Mouse (Mus musculus) stomach, embryonic 16.5 days (tissue): ENCODE measurements around the gene Gm9376. TPM values are rescaled to one million over a fixed set of nuclear protein-coding genes. Genes with fewer than 3 reads are reported as not detected.

Experiments
- ATAC-seq: fragments of 200-750 bp; cut with Nextera tagmentation; 2 replicates; pipeline ENCODE4 v1.8.0; 2017; ENCODE audit warnings: moderate number of reproducible peaks, moderate TSS enrichment; ENCODE audit not compliant: insufficient read depth, low FRiP score
- H3K27ac ChIP-seq: fragments of 300-500 bp; sonication (generic); 2 replicates; pipeline ENCODE4 v1.5.1; 2014; ENCODE audit warnings: low read length
- H3K27me3 ChIP-seq: fragments of 300-500 bp; sonication (generic); 2 replicates; pipeline ENCODE4 v1.6.1; 2014; ENCODE audit warnings: low read length, control low read depth, mixed read lengths; ENCODE audit not compliant: control insufficient read depth, insufficient read depth
- H3K36me3 ChIP-seq: fragments of 300-500 bp; sonication (generic); 2 replicates; pipeline ENCODE4 v1.6.1; 2014; ENCODE audit warnings: low read length; ENCODE audit not compliant: control insufficient read depth, insufficient read depth
- H3K4me1 ChIP-seq: fragments of 300-500 bp; sonication (generic); 2 replicates; pipeline ENCODE4 v1.6.1; 2014; ENCODE audit warnings: low read length, control low read depth, mixed read lengths; ENCODE audit not compliant: control insufficient read depth, insufficient read depth
- H3K4me2 ChIP-seq: fragments of 300-500 bp; sonication (generic); 2 replicates; pipeline ENCODE4 v1.6.1; 2014; ENCODE audit warnings: low read depth, low read length, mixed read lengths
- H3K4me3 ChIP-seq: fragments of 300-500 bp; sonication (generic); replicated peaks from 2 replicates; pipeline ENCODE4 v1.5.1; 2014; ENCODE audit warnings: mild to moderate bottlenecking, low read length
- H3K9ac ChIP-seq: fragments of 300-500 bp; sonication (generic); 2 replicates; pipeline ENCODE4 v1.6.1; 2014; ENCODE audit warnings: low read length
- H3K9me3 ChIP-seq: fragments of 300-500 bp; sonication (generic); replicated peaks from 2 replicates; pipeline ENCODE4 v1.6.1; 2016; ENCODE audit warnings: low read length, control low read depth; ENCODE audit not compliant: control insufficient read depth
- WGBS: fragments of 180-500 bp; shearing (Covaris S2); extraction: QIAGEN DNeasy Blood & Tissue Kit; methylation state at CpG from one replicate; pipeline ENCODE4 v1.1.7; 2014; 5-methylcytosine and 5-hydroxymethylcytosine counted together
- polyA plus RNA-seq: library from polyadenylated mRNA; unstranded; fragments of >200 nt; fragmentation: Nextera tagmentation; extraction: Ambion mirVana; gene quantifications from 2 replicates; pipeline ENCODE4 v1.2.1, GENCODE M21; 2015

The Gm9376 gene
- polyA plus RNA-seq, 1 experiment from 2014 or later, result not detected

GRCm38 (mm10) chr14:118235361-118235972 lies 31.3 kb upstream of the Gm9376 start:
- under 1% methylated on average over 62 of the region's 62 CpGs for WGBS
- H3K9ac ChIP-seq, result peak overlapping the region; percentile 81
- H3K4me2 ChIP-seq, result peak overlapping the region; percentile 66
- no peaks in the 10 kb centered on the region for H3K36me3 ChIP-seq
- H3K27ac ChIP-seq, result peak overlapping the region; percentile 92
- H3K27me3 ChIP-seq, result peaks cover 33% of the 10 kb centered on the region
- peak overlapping the region; percentile 63 for H3K4me3 ChIP-seq
- no peaks in the 10 kb centered on the region for H3K9me3 ChIP-seq
- ATAC-seq, result no peak
- peaks cover 6% of the 10 kb centered on the region; the same call in 1 of the 2 replicates for H3K4me1 ChIP-seq

GRCm38 (mm10) chr14:118235973-118236885 lies 30.5 kb upstream of the Gm9376 start:
- Histone ChIP-seq H3K36me3 (no peaks in the 10 kb centered on the region), H3K4me2 (peak overlapping the region; percentile 66), H3K27me3 (peaks cover 30% of the 10 kb centered on the region), H3K27ac (peak overlapping the region; percentile 92), H3K4me1 (peaks cover 6% of the 10 kb centered on the region; the same call in 1 of the 2 replicates), H3K4me3 (peak overlapping the region; percentile 63), H3K9me3 (no peaks in the 10 kb centered on the region), H3K9ac (peak overlapping the region; percentile 81)
- ATAC-seq, result peak; percentile 75
- WGBS, result under 1% methylated on average over 73 of the region's 73 CpGs

- peak within 1 kb of the TSS; percentile 63 for H3K4me3 ChIP-seq
- under 1% methylated on average over 34 of the region's 34 CpGs for WGBS
- H3K27ac ChIP-seq, result peak within 1 kb of the TSS; percentile 92
Measured at GRCm38 (mm10) chr14:118236886-118237289, 29.9 kb upstream of the Gm9376 start, which contains the start of gene Sox21. Gene Sox21, minus strand, starts transcription at chr14:118237030.

GRCm38 (mm10) chr14:118237786-118238185 lies 29.0 kb upstream of the Gm9376 start:
- Histone ChIP-seq H3K27me3 (peaks cover 20% of the 10 kb centered on the region), H3K4me1 (peaks cover 6% of the 10 kb centered on the region; the same call in 1 of the 2 replicates)
- WGBS, result 6% methylated on average over 6 of the region's 6 CpGs

More at GRCm38 (mm10) chr14:118236886-118237289, 29.9 kb upstream of the Gm9376 start, which contains the start of gene Sox21:
- Histone ChIP-seq H3K27me3 (peaks cover 25% of the 10 kb centered on the region), H3K9me3 (no peaks in the 10 kb centered on the region), H3K36me3 (no peaks in the 10 kb centered on the region), H3K4me1 (peaks cover 6% of the 10 kb centered on the region; the same call in 1 of the 2 replicates), H3K9ac (peak within 1 kb of the TSS; percentile 81), H3K4me2 (peak within 1 kb of the TSS; percentile 66)
- peak; percentile 95 for ATAC-seq

GRCm38 (mm10) chr14:118239351-118239750 lies 27.4 kb upstream of the Gm9376 start:
- H3K36me3 ChIP-seq, result no peaks in the 10 kb centered on the region
- peaks cover 10% of the 10 kb centered on the region for H3K9me3 ChIP-seq
- H3K27me3 ChIP-seq, result peaks cover 20% of the 10 kb centered on the region
- H3K4me1 ChIP-seq, result peaks cover 6% of the 10 kb centered on the region; the same call in 1 of the 2 replicates
- H3K27ac ChIP-seq, result no peak overlapping the region
- WGBS, result 18% methylated on average over 7 of the region's 8 CpGs
- no peak overlapping the region for H3K4me3 ChIP-seq
- H3K9ac ChIP-seq, result no peak overlapping the region
- ATAC-seq, result no peak
- no peak overlapping the region for H3K4me2 ChIP-seq

More at GRCm38 (mm10) chr14:118237786-118238185, 29.0 kb upstream of the Gm9376 start:
- Histone ChIP-seq H3K36me3 (no peaks in the 10 kb centered on the region), H3K4me3 (peak overlapping the region; percentile 63), H3K9me3 (no peaks in the 10 kb centered on the region), H3K27ac (no peak overlapping the region), H3K9ac (peak overlapping the region; percentile 39; the same call in 1 of the 2 replicates), H3K4me2 (peak overlapping the region; percentile 66)
- ATAC-seq, result no peak

GRCm38 (mm10) chr14:118241416-118241815 lies 25.3 kb upstream of the Gm9376 start:
- H3K9ac ChIP-seq, result no peak overlapping the region
- 72% methylated on average over 2 of the region's 2 CpGs for WGBS
- H3K36me3 ChIP-seq, result no peaks in the 10 kb centered on the region
- H3K4me3 ChIP-seq, result no peak overlapping the region
- H3K4me2 ChIP-seq, result no peak overlapping the region
- H3K27ac ChIP-seq, result no peak overlapping the region
- peaks cover 10% of the 10 kb centered on the region for H3K9me3 ChIP-seq
- peaks cover 4% of the 10 kb centered on the region; the same call in 1 of the 2 replicates for H3K4me1 ChIP-seq
- H3K27me3 ChIP-seq, result peaks cover 8% of the 10 kb centered on the region
- no peak for ATAC-seq

GRCm38 (mm10) chr14:118253381-118253780 lies 13.4 kb upstream of the Gm9376 start:
- no peak for ATAC-seq
- Histone ChIP-seq H3K9me3 (no peaks in the 10 kb centered on the region), H3K9ac (no peak overlapping the region), H3K27me3 (no peaks in the 10 kb centered on the region), H3K4me3 (no peak overlapping the region), H3K4me2 (no peak overlapping the region), H3K36me3 (no peaks in the 10 kb centered on the region), H3K27ac (no peak overlapping the region), H3K4me1 (no peaks in the 10 kb centered on the region)
- WGBS, result 88% methylated on average over 6 of the region's 6 CpGs

- H3K27me3 ChIP-seq, result no peaks in the 10 kb centered on the region
- no peak overlapping the region for H3K4me2 ChIP-seq
- H3K4me1 ChIP-seq, result no peaks in the 10 kb centered on the region
- H3K27ac ChIP-seq, result no peak overlapping the region
- H3K9ac ChIP-seq, result no peak overlapping the region
- H3K36me3 ChIP-seq, result no peaks in the 10 kb centered on the region
- H3K9me3 ChIP-seq, result no peaks in the 10 kb centered on the region
- H3K4me3 ChIP-seq, result no peak overlapping the region
- 59% methylated on average over 4 of the region's 4 CpGs for WGBS
- no peak for ATAC-seq
Measured at GRCm38 (mm10) chr14:118268849-118269248, 2.1 kb downstream of the Gm9376 start.
